Mouse (Mus musculus) 3T3-L1 (cell line): ENCODE measurements around the gene Olfr901.
"Not testable (repeated sequence)": the region's sequence is repeated elsewhere in the genome, so short reads cannot be mapped to it uniquely, and the experiment has no call there.

Experiments
- DNase-seq: peaks from one replicate; pipeline ENCODE4 v3.0.0-alpha.2; 2015; ENCODE audit warnings: low read depth, low spot score

Olfr901 gene

GRCm38 (mm10) chr9:38429155-38429554, at the start of gene Olfr901:
Gene Olfr901 (plus strand): TSS chr9:38429455.
- no peak for DNase-seq

- DNase-seq: no peak
These were observed 27.9 kb upstream of the Olfr901 start, which contains the start of gene Olfr147 for GRCm38 (mm10) chr9:38401398-38401797. Gene Olfr147 (plus strand): TSS chr9:38401698.

DNA sequence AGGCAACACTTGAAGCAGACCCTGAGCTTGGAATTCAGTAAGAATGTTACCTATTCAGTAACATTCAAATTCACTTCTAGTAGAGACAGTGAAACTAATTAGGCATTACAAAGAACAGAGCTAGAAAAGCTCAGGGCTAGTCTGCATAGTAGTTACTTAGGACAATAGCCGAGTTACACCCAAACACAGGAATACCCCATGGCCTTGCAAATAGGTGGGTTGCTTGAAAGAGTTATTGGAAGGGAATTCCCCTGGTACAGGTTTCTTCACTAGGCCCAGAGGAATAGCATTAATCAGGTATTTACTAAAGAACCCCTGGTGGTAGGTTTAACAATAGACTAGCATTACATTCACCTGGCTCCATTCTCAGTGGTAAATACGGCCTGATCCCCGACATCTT, 21.8 kb upstream of the Olfr901 start:
- not testable (repeated sequence) for DNase-seq

- DNase-seq: peak; percentile 7
These were observed 15.8 kb upstream of the Olfr901 start for GRCm38 (mm10) chr9:38413502-38413901.

- DNase-seq: no peak
These were observed 5.5 kb upstream of the Olfr901 start for GRCm38 (mm10) chr9:38423801-38424200.

DNA sequence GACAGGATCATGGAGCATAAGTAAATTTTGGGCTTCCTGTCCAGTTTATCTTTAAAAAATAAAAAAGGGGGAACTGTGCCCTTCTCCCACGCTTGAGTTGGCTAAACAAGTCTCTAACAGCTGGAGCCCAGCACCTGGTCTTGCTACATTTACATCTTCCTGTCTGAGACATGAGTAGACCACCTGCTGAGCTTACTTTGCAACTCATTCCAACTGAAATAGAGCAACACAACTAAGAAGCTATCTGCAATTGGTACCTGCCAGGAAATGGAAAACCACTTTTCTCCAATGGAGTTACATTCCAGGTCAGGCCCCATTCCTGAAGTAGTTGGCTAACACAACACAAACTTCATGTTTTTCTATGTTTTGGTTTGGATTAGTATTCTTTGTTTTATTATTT, 2.2 kb upstream of the Olfr901 start:
- no peak for DNase-seq

DNA sequence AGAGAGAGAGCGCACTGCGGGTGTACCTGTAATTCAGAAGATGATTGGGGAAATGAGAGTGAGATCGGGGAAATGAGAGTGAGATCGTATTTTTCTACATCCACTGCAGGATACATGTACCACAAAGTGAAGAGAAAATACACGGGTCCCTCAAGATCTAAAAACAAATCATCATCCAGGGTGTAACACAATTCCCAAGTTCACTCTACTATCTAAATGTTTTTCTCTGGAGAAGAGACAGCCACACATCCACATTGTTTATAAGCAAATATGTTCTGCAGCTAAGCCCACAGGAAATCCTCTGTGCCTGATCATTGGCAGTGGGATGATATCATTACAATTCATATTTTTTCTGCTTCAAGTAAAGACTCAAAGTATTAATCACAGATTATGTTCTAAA, 18.1 kb downstream of the Olfr901 start, which contains the start of gene Olfr902:
Olfr902 (plus strand) TSS at position 301 of the 400 bp plus-strand sequence.
- no peak for DNase-seq

DNA sequence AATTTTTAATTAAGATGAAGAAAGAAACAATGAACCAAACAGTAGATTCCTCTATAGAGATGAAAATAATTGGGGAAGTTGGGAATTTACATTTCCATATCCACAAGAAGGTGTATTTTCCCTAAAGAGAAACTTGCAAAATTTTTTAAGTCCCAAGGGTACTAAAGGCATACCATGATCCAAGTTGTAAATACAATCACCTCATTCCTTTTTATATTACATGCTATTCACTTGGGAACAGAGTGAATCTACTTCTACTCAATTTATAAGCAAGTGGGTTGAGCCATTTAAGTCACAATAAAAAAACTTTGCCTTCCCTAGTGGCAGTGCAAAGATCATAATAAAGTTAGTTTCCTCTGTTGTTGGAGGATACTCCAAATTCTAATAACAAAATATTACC, 33.6 kb downstream of the Olfr901 start, which contains the start of gene Olfr904:
Olfr904 (plus strand) TSS at position 301 of the 400 bp plus-strand sequence.
- no peak for DNase-seq

GRCm38 (mm10) chr9:38470807-38471206, 41.6 kb downstream of the Olfr901 start, which contains the start of gene Olfr905:
Gene Olfr905 (plus strand): TSS chr9:38471107.
- no peak for DNase-seq
